Mouse (Mus musculus) right cerebral cortex, postnatal 10 days (tissue): ENCODE results near the gene Gm45234.

Experiments
- DNase-seq, 2 experiments: peaks; one replicate each; pipeline ENCODE4 v3.0.0; 2021; ENCODE audit warnings: low spot score in 2 of 2

Gm45234 gene

GRCm38 (mm10) chr6:124708289-124708889 is 47.4 kb downstream of the Gm45234 start:
- DNase-seq = no peak

DNA sequence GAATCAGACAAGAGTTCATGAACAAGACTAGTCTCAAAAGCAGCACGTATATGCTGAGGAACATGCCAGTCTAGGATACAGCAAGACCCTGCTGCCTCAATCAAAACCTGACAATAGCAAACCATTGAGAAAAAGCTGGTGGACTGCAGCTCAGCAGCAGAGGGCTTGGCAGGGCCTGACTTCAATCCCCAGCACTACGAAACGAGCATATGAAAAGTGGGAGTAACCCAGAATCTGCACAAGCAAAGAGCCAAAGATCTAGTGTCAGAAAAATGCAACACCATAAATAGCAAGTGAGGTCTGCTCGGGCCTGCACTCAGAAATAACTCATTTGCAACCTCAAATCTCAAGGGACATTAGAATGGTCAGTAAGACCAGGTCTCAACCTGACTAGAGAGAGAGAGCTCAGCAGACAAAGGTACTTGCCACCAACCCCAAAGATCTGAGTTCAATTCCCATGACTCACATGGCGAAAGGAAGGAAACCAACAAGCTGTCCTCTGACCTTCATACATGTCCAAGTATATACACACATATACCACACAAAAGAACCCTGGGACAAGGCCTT is 49.7 kb downstream of the Gm45234 start:
- no peak for DNase-seq

DNA sequence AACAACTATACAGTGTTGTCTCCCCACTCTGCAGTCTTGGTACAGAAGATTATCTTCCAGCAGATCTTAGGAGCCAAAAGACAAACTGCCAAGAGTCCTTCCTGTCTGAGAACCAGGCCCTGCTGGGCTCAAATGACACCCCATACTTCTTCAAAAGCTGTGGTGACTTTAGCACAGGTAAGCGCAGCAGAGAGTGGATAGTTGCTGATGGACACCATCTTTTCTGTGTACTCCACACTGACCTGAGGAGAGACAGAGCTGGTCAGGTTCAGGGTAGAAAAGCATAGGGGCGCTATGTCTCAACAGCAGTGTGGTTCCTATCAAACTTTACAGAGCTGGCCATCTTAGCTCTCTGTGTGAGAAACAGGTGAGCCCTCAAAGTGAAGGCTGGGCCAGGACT is 51.4 kb downstream of the Gm45234 start:
- DNase-seq = no peak

GRCm38 (mm10) chr6:124703789-124704188 is 52.0 kb downstream of the Gm45234 start:
- no peak for DNase-seq

- DNase-seq = peak; percentile 77 to 82
Observed at GRCm38 (mm10) chr6:124702784-124703103, 53.1 kb downstream of the Gm45234 start.

DNA sequence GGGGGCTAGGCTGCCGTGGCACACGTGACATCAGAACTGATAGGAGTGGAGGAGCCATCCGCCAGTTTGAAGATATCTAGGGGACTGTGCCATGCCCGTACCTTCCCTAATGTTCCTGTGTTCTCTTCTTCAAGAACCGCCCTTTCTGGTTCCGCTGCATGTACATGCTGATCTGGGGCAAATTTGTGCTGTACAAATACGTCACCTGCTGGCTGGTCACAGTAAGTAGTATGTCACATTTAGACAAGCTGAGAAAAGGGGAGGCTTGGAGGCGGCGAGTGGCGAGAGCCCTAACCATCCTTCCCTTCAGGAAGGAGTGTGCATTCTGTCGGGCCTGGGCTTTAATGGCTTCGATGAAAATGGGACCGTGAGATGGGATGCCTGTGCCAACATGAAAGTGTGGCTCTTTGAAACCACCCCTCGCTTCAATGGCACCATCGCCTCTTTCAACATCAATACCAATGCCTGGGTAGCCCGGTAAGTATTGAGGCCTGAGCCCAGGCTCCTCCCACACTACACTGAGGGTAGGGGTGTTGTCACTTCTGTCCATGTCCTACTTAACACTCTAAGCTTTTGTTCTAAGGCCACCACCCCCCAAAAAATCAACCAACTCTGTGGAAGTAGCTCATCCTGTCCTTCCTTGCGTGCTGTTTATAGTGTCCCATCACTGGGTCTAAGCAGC is 53.6 kb downstream of the Gm45234 start:
- DNase-seq = no peak

DNA sequence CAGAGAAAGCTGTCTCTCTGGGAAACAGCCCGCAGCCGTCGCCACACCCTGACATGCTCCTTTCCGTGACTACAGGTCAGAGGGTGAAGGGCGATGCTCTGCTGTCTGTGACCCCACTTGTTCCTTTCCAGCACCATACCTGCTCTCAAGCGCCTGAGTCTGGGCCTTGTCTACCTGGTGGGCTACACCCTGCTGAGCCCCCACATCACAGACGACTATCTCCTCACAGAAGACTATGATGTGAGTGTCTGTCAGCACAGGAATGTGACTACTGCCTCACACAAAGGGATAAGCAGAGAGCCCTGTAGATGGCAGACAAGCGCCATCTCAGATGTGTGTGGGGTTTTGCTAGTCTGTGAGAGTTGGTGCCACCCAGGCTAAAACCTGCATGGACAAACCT is 54.5 kb downstream of the Gm45234 start:
- DNase-seq = no peak

DNA sequence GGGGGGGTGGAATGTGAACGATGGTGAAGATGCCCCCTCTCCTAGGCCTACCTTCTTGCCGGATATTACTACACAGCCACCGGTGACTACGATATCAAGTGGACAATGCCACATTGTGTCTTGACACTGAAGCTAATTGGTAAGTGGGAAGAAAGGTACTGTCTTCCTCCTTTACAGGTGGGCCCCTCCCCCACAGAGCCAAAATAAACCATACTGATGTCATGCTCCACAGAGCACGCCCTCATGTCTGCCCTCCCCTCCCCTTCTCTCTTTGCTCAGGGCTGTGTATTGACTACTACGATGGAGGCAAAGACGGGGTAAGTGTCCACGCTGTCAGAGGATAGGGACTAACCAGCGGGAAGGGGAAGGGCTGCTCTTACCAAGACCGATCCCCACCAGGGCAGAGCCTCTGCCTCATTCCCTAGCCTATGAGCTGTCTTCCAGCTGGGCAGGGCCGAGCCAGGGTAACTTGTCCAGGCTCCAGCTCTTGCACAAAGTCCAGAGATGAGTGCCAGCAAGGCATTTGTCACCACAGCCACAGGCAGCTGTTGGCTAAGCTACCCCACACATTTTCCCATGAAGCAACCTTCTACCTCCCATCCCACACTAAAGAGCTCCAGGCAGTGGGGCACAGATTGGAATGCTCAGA is 55.7 kb downstream of the Gm45234 start:
- DNase-seq = peak; percentile 66 to 74

DNA sequence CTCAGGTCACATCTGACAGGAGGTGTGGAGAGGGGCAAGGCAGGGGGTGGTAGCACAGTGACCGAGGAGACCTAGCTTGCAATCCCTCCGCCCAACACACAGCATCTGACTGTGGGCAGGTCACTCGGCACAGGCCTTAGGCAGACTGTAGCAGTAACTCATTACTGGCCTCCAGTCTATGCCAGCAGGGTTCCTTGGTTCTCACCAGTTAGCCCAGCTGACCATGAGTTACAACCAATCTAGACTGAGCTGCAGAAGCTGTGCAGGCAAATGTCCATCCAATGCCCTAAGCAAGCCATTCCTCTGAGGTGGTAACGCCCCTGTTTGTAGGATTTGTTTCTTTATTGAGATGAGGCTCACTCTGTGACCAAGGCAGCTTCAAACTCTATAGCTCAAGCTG is 56.5 kb downstream of the Gm45234 start:
- DNase-seq = no peak

DNA sequence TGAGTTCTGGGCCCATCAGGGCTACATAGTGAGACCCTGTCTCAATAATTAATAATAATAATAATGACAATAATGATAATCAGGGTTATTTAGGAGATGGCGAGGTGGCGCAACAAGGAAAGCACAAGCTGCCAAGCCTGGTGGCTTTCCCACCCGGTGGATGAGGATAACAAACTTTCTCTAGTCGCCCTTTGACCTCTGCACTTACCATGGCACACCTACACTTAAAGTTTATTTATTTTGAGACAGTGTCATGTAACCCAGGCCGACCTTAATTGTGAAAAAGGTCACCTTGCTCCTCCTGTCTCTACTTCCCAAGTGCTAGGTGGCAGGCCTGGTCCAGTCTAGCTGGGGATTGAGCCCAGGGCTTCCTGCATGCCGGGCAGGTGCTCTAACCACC is 57.1 kb downstream of the Gm45234 start:
- DNase-seq = no peak

- DNase-seq = no peak
Observed at GRCm38 (mm10) chr6:124696441-124697150, 59.2 kb downstream of the Gm45234 start.

- DNase-seq = peak; percentile 84 to 85
Observed at GRCm38 (mm10) chr6:124694166-124694955, 61.5 kb downstream of the Gm45234 start.

DNA sequence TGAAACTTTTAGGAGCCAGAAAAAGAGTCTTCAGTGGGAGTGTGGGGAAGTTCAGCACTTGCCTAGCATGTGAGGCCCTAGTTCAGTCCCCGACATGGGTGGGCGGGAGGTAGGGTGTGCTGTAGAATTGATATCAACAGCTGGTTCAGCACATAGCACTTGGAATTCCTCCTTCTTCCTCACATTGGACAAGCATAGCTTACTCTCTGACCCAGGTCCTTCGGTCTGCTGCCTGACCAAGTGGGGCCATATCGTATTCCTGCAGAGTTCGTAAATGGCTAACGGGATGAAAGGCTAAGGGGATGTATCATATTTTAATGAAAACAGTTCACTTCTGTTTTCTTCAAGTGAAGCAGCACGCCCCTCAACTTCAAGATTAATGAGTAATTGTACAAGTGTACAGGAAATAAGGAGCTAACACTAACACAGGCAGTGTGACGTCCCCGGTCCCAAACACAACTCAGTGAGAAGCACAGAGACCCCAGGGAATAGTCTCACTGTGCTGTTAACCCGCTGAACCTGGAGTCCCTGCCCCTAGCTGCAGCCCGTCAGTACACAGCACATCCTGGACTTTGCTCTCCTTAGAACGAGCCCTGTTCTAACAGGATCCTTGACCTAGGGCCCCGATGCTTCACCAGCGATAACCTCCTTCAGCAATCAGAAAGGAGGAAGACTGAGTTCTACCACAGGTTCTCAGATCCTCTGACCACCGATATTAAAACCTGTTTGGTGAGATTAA is 62.4 kb downstream of the Gm45234 start:
- DNase-seq = no peak

- DNase-seq = no peak
Observed at GRCm38 (mm10) chr6:124690517-124690916, 65.3 kb downstream of the Gm45234 start.
